Comparison of ENCODE assay signal across 8 mouse cellular contexts in the genomic region with DNA sequence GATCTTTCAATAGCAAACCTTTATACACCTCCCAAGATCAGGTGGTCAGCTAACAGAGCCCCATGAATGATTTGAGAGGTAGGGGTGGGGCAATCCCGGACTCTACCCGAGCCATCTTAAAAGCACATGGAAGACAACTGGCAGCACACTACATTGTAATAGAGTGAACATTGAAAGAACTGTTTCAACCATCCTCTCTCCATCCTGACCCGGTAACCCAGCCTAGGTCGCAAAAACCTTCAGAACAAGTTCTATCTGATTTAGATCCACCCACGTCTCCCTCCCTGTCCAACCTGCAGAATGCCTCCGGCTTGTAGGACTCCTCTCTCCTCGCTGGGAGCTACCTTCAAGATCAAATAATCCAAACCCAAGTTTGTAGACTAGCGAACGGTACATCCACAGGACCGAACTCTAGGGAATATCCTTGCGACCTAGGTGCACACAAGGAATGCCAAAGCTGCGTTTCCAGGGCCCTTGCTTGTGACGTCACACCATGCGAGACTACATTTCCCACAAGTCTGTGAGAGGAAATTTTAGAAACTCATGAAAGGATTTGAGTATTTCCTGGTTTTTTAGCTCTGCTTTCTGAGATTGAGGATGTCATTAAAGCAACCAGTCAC. TPM values are rescaled to one million over a fixed set of nuclear protein-coding genes. Genes with fewer than 3 reads are reported as not detected.
DNase-seq lines count a peak whose midpoint lies in the region; ATAC-seq lines count a peak whose summit lies in the region.

A gene (minus strand): TSS at position 466 of the 620 bp plus-strand sequence.

- no peaks in the 10 kb centered on the region for H3K9me3 ChIP-seq in embryonic facial prominence, embryonic 11.5 days (replicated peaks; ENCODE audit: control insufficient read depth, low read length)
- no peaks in the 10 kb centered on the region for H3K9me3 ChIP-seq in limb, embryonic 12.5 days
- no peaks in the 10 kb centered on the region for H3K9me3 ChIP-seq in midbrain, embryonic 14.5 days (ENCODE audit: control insufficient read depth, low read length)

- no peaks in the 10 kb centered on the region for H3K36me3 ChIP-seq in embryonic facial prominence, embryonic 11.5 days (replicated peaks; ENCODE audit: control insufficient read depth, insufficient read depth, low read depth, low read length)
- H3K36me3 ChIP-seq in limb, embryonic 12.5 days, result no peaks in the 10 kb centered on the region
- H3K36me3 ChIP-seq in midbrain, embryonic 14.5 days (ENCODE audit: control insufficient read depth, insufficient read depth, low read length), result no peaks in the 10 kb centered on the region

- H3K4me1 ChIP-seq in embryonic facial prominence, embryonic 11.5 days (ENCODE audit: control insufficient read depth, insufficient read depth, low read length), result no peaks in the 10 kb centered on the region
- no peaks in the 10 kb centered on the region; the same call in 1 of the 2 replicates for H3K4me1 ChIP-seq in limb, embryonic 12.5 days (replicated peaks)
- peaks cover 9% of the 10 kb centered on the region; the same call in 1 of the 2 replicates for H3K4me1 ChIP-seq in midbrain, embryonic 14.5 days (ENCODE audit: control insufficient read depth, insufficient read depth, low read length)

- peak within 1 kb of the TSS; percentile 51 for H3K4me3 ChIP-seq in embryonic facial prominence, embryonic 11.5 days (ENCODE audit: low read depth, low read length)
- peak within 1 kb of the TSS; percentile 56 for H3K4me3 ChIP-seq in limb, embryonic 12.5 days (replicated peaks)
- peak within 1 kb of the TSS; percentile 63 for H3K4me3 ChIP-seq in midbrain, embryonic 14.5 days (replicated peaks; ENCODE audit: low read depth, low read length)

- peak within 1 kb of the TSS; percentile 56 for H3K9ac ChIP-seq in embryonic facial prominence, embryonic 11.5 days (replicated peaks; ENCODE audit: low read length)
- H3K9ac ChIP-seq in limb, embryonic 12.5 days (replicated peaks), result peak within 1 kb of the TSS; percentile 56
- H3K9ac ChIP-seq in midbrain, embryonic 14.5 days (replicated peaks; ENCODE audit: low read length), result peak within 1 kb of the TSS; percentile 60

- peak within 1 kb of the TSS; percentile 46 for H3K4me2 ChIP-seq in embryonic facial prominence, embryonic 11.5 days (ENCODE audit: low read depth, low read length)
- H3K4me2 ChIP-seq in limb, embryonic 12.5 days, result peak within 1 kb of the TSS; percentile 62
- H3K4me2 ChIP-seq in midbrain, embryonic 14.5 days (ENCODE audit: low read length), result peak within 1 kb of the TSS; percentile 68

- ATAC-seq in embryonic facial prominence, embryonic 11.5 days (replicated peaks; ENCODE audit: insufficient number of reproducible peaks, low FRiP score, low TSS enrichment, low read depth), result peak; percentile 91
- peak; percentile 87 for ATAC-seq in limb, embryonic 12.5 days (ENCODE audit: insufficient number of reproducible peaks, insufficient read depth, low FRiP score, low TSS enrichment, low read depth)
- peak; percentile 93 for ATAC-seq in midbrain, embryonic 14.5 days (ENCODE audit: low FRiP score, low TSS enrichment)

- DNase-seq in urinary bladder, adult 18-20 months (ENCODE audit: low spot score in 2 of 2), result peak; percentile 37 to 53
- DNase-seq in urinary bladder, postnatal 10 days (ENCODE audit: low spot score), result no peak
- peak; percentile 81 for DNase-seq in embryonic facial prominence, embryonic 11.5 days (ENCODE audit: low spot score)
- peak; percentile 84 for DNase-seq in heart, adult 8-10 months (ENCODE audit: low spot score)
- peak; percentile 74 to 81 for DNase-seq in kidney, adult 8-10 months
- DNase-seq in midbrain, embryonic 14.5 days, result peak; percentile 89
- DNase-seq in spleen, adult 12 weeks (ENCODE audit: low spot score), result peak; percentile 36

- no peak within 1 kb of the TSS for H3K27ac ChIP-seq in embryonic facial prominence, embryonic 11.5 days (replicated peaks; ENCODE audit: low read depth, low read length)
- H3K27ac ChIP-seq in limb, embryonic 12.5 days, result no peak within 1 kb of the TSS
- no peak within 1 kb of the TSS for H3K27ac ChIP-seq in midbrain, embryonic 14.5 days (replicated peaks; ENCODE audit: low read depth, low read length)

- no peaks in the 10 kb centered on the region for H3K27me3 ChIP-seq in embryonic facial prominence, embryonic 11.5 days (ENCODE audit: control insufficient read depth, insufficient read depth, low read length)
- no peaks in the 10 kb centered on the region for H3K27me3 ChIP-seq in limb, embryonic 12.5 days
- H3K27me3 ChIP-seq in midbrain, embryonic 14.5 days (ENCODE audit: control insufficient read depth, insufficient read depth, low read length), result no peaks in the 10 kb centered on the region

- WGBS in embryonic facial prominence, embryonic 11.5 days, result under 1% methylated on average over 14 of the region's 14 CpGs
- 1% methylated on average over 14 of the region's 14 CpGs for WGBS in limb, embryonic 12.5 days
- 1% methylated on average over 14 of the region's 14 CpGs for WGBS in midbrain, embryonic 14.5 days

RNA-seq across cellular contexts. Expression of the gene that starts here (rescaled TPM):
- 8.4 and 8.8 TPM in 2 replicates for polyA plus RNA-seq in embryonic facial prominence, embryonic 11.5 days (2014; fragmentation: Nextera tagmentation; extraction: Ambion mirVana)
- 1 to 10 TPM; 3.1 to 3.6 (median 3.4) TPM for total RNA-seq in heart, adult 8-10 months (2022)
- 4.2 and 5.3 TPM in 2 replicates for polyA plus RNA-seq in limb, embryonic 12.5 days (2016; fragmentation: Nextera tagmentation; extraction: Ambion mirVana)
- polyA plus RNA-seq in midbrain, embryonic 14.5 days (2014; fragmentation: Nextera tagmentation; extraction: Ambion mirVana), result 7.3 and 9.3 TPM in 2 replicates
